Mouse (Mus musculus) CH12.LX (cell line): ENCODE measurements around the gene Lefty1. TPM values are rescaled to one million over a fixed set of nuclear protein-coding genes. Genes with fewer than 3 reads are reported as not detected.
A peak's percentile ranks its signal among the peaks of the same experiment; 100 is the strongest.

Experiments
- DNase-seq: peaks from one replicate; pipeline ENCODE4 v3.0.0-alpha.2; 2013; ENCODE audit errors: extremely low read depth
- H3K27ac ChIP-seq: 2 replicates; pipeline ENCODE4 v1.5.1; 2012; ENCODE audit warnings: low read depth, mild to moderate bottlenecking, control low read depth, moderate library complexity; ENCODE audit not compliant: insufficient read depth
- H3K27me3 ChIP-seq: replicated peaks from 2 replicates; pipeline ENCODE3; 2012; ENCODE audit warnings: inconsistent platforms
- H3K36me3 ChIP-seq, 2 experiments: replicated peaks in 1 of 2; 2 replicates each; pipeline versions ENCODE3 to v1.6.1; 2012; ENCODE audit warnings: inconsistent platforms in 1 of 2, low read length in 1 of 2, mild to moderate bottlenecking in 1 of 2, mixed read lengths in 1 of 2, moderate library complexity in 1 of 2; ENCODE audit not compliant: control insufficient read depth in 1 of 2, insufficient read depth in 1 of 2
- H3K4me1 ChIP-seq, 2 experiments: 2 replicates each; pipeline ENCODE4 v1.6.1; 2012; ENCODE audit warnings: inconsistent platforms in 1 of 2, moderate library complexity in 1 of 2; ENCODE audit not compliant: insufficient read depth in 2 of 2, control insufficient read depth in 1 of 2
- H3K4me2 ChIP-seq: 2 replicates; pipeline ENCODE4 v1.6.1; 2012; ENCODE audit warnings: low read depth, mild to moderate bottlenecking, control low read depth; ENCODE audit not compliant: poor library complexity, insufficient read depth, severe bottlenecking
- H3K4me3 ChIP-seq, 3 experiments: fragments of 150-350 bp in 1 of 3; sonication (generic) in 1 of 3; replicated peaks in 1 of 3; 2 replicates each; pipeline versions ENCODE3 to v1.5.1; 2011 to 2012; ENCODE audit warnings: low read depth in 2 of 3, low read length in 2 of 3, mild to moderate bottlenecking in 2 of 3, moderate library complexity in 2 of 3, control low read depth in 1 of 3, improper control_type of control experiment in 1 of 3, inconsistent platforms in 1 of 3, mixed read lengths in 1 of 3; ENCODE audit not compliant: poor library complexity in 1 of 3
- H3K79me2 ChIP-seq: replicated peaks from 2 replicates; pipeline ENCODE4 v1.6.1; 2012; ENCODE audit warnings: mild to moderate bottlenecking, moderate library complexity; ENCODE audit not compliant: control insufficient read depth, poor library complexity, insufficient read depth, severe bottlenecking; ENCODE audit errors: extremely low read depth
- H3K9ac ChIP-seq: 2 replicates; pipeline ENCODE4 v1.6.1; 2012; ENCODE audit warnings: low read depth, mild to moderate bottlenecking, control low read depth, moderate library complexity; ENCODE audit not compliant: insufficient read depth
- H3K9me3 ChIP-seq: replicated peaks from 2 replicates; pipeline ENCODE3; 2012; ENCODE audit warnings: low read length, inconsistent platforms, mixed read lengths
- BHLHE40 ChIP-seq: IDR thresholded peaks from 2 replicates; pipeline ENCODE4 v1.6.1; 2011; ENCODE audit warnings: mild to moderate bottlenecking, low read depth, low read length, improper control_type of control experiment
- CHD1 ChIP-seq: IDR thresholded peaks from 2 replicates; pipeline ENCODE4 v1.6.1; 2012; ENCODE audit warnings: low read depth, low read length, improper control_type of control experiment, inconsistent platforms
- CHD2 ChIP-seq: IDR thresholded peaks from 2 replicates; pipeline ENCODE4 v1.6.1; 2011; ENCODE audit warnings: low read length, improper control_type of control experiment
- CTCF ChIP-seq, 2 experiments: IDR thresholded peaks in 1 of 2; conservative IDR thresholded peaks in 1 of 2; 2 replicates each; pipeline ENCODE4 v1.5.1; 2011 to 2012; ENCODE audit warnings: low read depth in 2 of 2, low read length in 2 of 2, improper control_type of control experiment in 1 of 2, inconsistent platforms in 1 of 2, mild to moderate bottlenecking in 1 of 2, moderate library complexity in 1 of 2
- ELF1 ChIP-seq: IDR thresholded peaks from 2 replicates; pipeline ENCODE4 v1.6.1; 2014; ENCODE audit warnings: low read depth, mild to moderate bottlenecking, inconsistent platforms, low read length, improper control_type of control experiment
- EP300 ChIP-seq: IDR thresholded peaks from 2 replicates; pipeline ENCODE4 v1.6.1; 2011; ENCODE audit warnings: low read length, improper control_type of control experiment
- HCFC1 ChIP-seq: IDR thresholded peaks from 2 replicates; pipeline ENCODE4 v1.6.1; 2012; ENCODE audit warnings: low read depth, mild to moderate bottlenecking, inconsistent platforms, low read length, improper control_type of control experiment
- IRF4 ChIP-seq: IDR thresholded peaks from 2 replicates; pipeline ENCODE4 v1.6.1; 2014; ENCODE audit warnings: low read depth, mild to moderate bottlenecking, inconsistent platforms, low read length, improper control_type of control experiment
- JUN ChIP-seq: IDR thresholded peaks from 2 replicates; pipeline ENCODE4 v1.6.1; 2011; ENCODE audit warnings: low read depth, mild to moderate bottlenecking, low read length, improper control_type of control experiment, moderate library complexity; ENCODE audit not compliant: insufficient read depth
- MAFK ChIP-seq: IDR thresholded peaks from 2 replicates; pipeline ENCODE4 v1.6.1; 2011; ENCODE audit warnings: low read length, improper control_type of control experiment; ENCODE audit not compliant: insufficient replicate concordance
- MYC ChIP-seq: IDR thresholded peaks from 2 replicates; pipeline ENCODE4 v1.6.1; 2011; ENCODE audit warnings: low read depth, mild to moderate bottlenecking, improper control_type of control experiment, low read length
- NRF1 ChIP-seq: IDR thresholded peaks from 2 replicates; pipeline ENCODE4 v1.6.1; 2014; ENCODE audit warnings: low read depth, mild to moderate bottlenecking, inconsistent platforms, low read length, improper control_type of control experiment, moderate library complexity
- POLR2A ChIP-seq: IDR thresholded peaks from 2 replicates; pipeline ENCODE4 v1.6.1; 2011; ENCODE audit warnings: low read depth, mild to moderate bottlenecking, improper control_type of control experiment, low read length
- POLR2AphosphoS2 ChIP-seq: IDR thresholded peaks from 2 replicates; pipeline ENCODE4 v1.6.1; 2011; ENCODE audit warnings: low read depth, low read length, improper control_type of control experiment
- RAD21 ChIP-seq: IDR thresholded peaks from 2 replicates; pipeline ENCODE4 v1.6.1; 2011; ENCODE audit warnings: low read depth, mild to moderate bottlenecking, low read length, improper control_type of control experiment, moderate library complexity
- SIN3A ChIP-seq: IDR thresholded peaks from 2 replicates; pipeline ENCODE4 v1.6.1; 2012; ENCODE audit warnings: low read length, improper control_type of control experiment, inconsistent platforms
- TBP ChIP-seq: conservative IDR thresholded peaks from 2 replicates; pipeline ENCODE4 v1.6.1; 2011; ENCODE audit warnings: low read depth, low read length, improper control_type of control experiment
- USF2 ChIP-seq: conservative IDR thresholded peaks from 2 replicates; pipeline ENCODE4 v1.6.1; 2011; ENCODE audit warnings: low read depth, low read length, improper control_type of control experiment
- ZC3H11A ChIP-seq: IDR thresholded peaks from 2 replicates; pipeline ENCODE4 v1.6.1; 2012; ENCODE audit warnings: low read depth, mild to moderate bottlenecking, inconsistent platforms, low read length, improper control_type of control experiment
- ZMIZ1 ChIP-seq: IDR thresholded peaks from 2 replicates; pipeline ENCODE4 v1.6.1; 2012; ENCODE audit warnings: low read depth, mild to moderate bottlenecking, inconsistent platforms, low read length, improper control_type of control experiment
- ZNF384 ChIP-seq: IDR thresholded peaks from 2 replicates; pipeline ENCODE4 v1.6.1; 2012; ENCODE audit warnings: low read depth, low read length, improper control_type of control experiment, inconsistent platforms
- dilution Hi-C: fragments of 300-500 bp; cut with MboI; formaldehyde crosslinking; loops from 2 replicates; pipeline ENCODE4 v1.14.3; 2020; ENCODE audit warnings: low sequenced_read_pairs; ENCODE audit not compliant: extremely low pct_unique_long_range_greater_than_20kb, extremely low pct_ligation_motif_present
- in situ Hi-C: fragments of 300-500 bp; cut with MboI; formaldehyde crosslinking; loops from 3 replicates; pipeline ENCODE4 v1.14.3; 2019; ENCODE audit warnings: low sequenced_read_pairs, low pct_ligation_motif_present, low pct_unique_long_range_greater_than_20kb, mixed read lengths
- polyA plus RNA-seq: library from polyadenylated mRNA; unstranded; fragments of >175 nt; gene quantifications from 2 replicates; pipeline ENCODE4 v1.2.1, GENCODE M21; 2012; ENCODE audit warnings: low read depth; ENCODE audit not compliant: insufficient read length
- total RNA-seq, 2 experiments: library from RNA; depleted of rRNA; stranded (reverse); fragments of 300-350 nt in 1 of 2; fragments of >200 nt in 1 of 2; gene quantifications; 2 replicates each; pipeline ENCODE4 v1.2.3; 2012 to 2014

Gene Lefty1
- total and polyA plus RNA-seq, 3 experiments: not detected

DNA sequence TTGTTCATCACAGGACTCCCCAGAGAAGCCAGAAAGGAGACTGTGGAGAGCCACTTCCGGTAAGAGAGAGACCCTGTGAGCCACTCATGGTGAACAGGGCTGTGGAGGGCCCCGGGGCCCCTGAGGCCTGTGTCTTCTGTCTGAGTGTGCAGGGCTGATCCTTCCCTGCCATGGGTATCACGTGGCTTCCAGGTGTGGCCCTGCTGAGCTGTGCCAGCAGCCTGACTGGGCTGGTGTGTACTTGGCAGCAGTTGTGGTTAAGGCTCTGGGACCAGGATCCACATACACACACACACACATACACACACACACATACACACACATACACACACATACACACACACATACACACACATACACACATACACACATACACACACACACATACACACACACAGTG is 23.2 kb downstream of the Lefty1 start:
- Histone ChIP-seq H3K4me2 (no peak overlapping the region), H3K27ac (no peak overlapping the region), H3K79me2 (no peaks in the 10 kb centered on the region), H3K4me3 (no peak overlapping the region), H3K27me3 (no peaks in the 10 kb centered on the region), H3K4me1 (peaks cover 6 to 19% of the 10 kb centered on the region in 2 experiments; a peak in 3 of 4 replicates), H3K36me3 (peaks cover 0 to 48% of the 10 kb centered on the region in 2 experiments), H3K9ac (no peak overlapping the region), H3K9me3 (no peaks in the 10 kb centered on the region)
- dilution Hi-C loops (no loop called here), in situ Hi-C loops (no loop called here)
- no peak for DNase-seq
- TF ChIP-seq JUN: no peak
- no peak for TF ChIP-seq NRF1
- no peak for TF ChIP-seq POLR2AphosphoS2
- TF ChIP-seq BHLHE40: no peak
- no peak for TF ChIP-seq HCFC1
- no peak for TF ChIP-seq TBP
- no peak for TF ChIP-seq RAD21
- no peak for TF ChIP-seq ZC3H11A

DNA sequence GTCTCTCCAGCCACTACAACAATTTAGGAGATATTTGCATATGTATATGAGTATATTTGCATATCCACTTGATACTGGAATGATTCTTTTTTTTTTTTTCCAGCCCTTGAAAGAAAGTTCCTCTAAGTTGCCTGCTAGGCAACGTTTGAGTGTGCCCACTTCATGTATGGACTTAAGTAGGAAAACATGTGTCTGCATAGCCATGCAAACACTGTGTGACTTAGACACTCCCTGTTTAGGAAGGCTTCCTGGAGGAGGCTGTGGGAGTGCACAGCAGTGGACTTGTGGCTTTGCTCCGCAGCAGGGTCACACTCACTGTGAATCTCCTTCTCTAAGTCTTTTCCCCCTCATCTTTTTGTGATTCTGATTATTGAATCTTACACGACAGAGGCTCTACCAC is 24.0 kb downstream of the Lefty1 start:
- Histone ChIP-seq H3K9me3 (no peaks in the 10 kb centered on the region), H3K79me2 (no peaks in the 10 kb centered on the region), H3K4me1 (peaks cover 6 to 19% of the 10 kb centered on the region in 2 experiments; a peak in 3 of 4 replicates), H3K4me2 (no peak overlapping the region), H3K9ac (no peak overlapping the region), H3K27ac (no peak overlapping the region), H3K36me3 (peaks cover 0 to 50% of the 10 kb centered on the region in 2 experiments), H3K27me3 (no peaks in the 10 kb centered on the region), H3K4me3 (no peak overlapping the region)
- dilution Hi-C loops (no loop called here), in situ Hi-C loops (no loop called here)
- DNase-seq: no peak
- TF ChIP-seq MYC (no peak), ZNF384 (peak; percentile 33; the same call in 1 of the 2 replicates)

- no peaks in the 10 kb centered on the region for H3K79me2 ChIP-seq
- H3K9me3 ChIP-seq: no peaks in the 10 kb centered on the region
- H3K9ac ChIP-seq: no peak overlapping the region
- H3K4me3 ChIP-seq: no peak overlapping the region
- dilution Hi-C loops: no loop called here
- H3K27me3 ChIP-seq: no peaks in the 10 kb centered on the region
- peaks cover 3 to 39% of the 10 kb centered on the region in 2 experiments for H3K36me3 ChIP-seq
- in situ Hi-C loops: no loop called here
- no peak overlapping the region for H3K27ac ChIP-seq
- no peak for DNase-seq
- no peak overlapping the region for H3K4me2 ChIP-seq
- TF ChIP-seq SIN3A (no peak), IRF4 (no peak), ZMIZ1 (no peak), CHD1 (no peak), CTCF (conservative IDR thresholded peaks at IDR 0.05 in 1 of 2, IDR thresholded peaks at IDR 0.05 in 1 of 2; ENCODE audit: low read depth in 2 of 2, low read length in 2 of 2) (no peak), POLR2A (no peak), TBP (no peak), ZNF384 (no peak), USF2 (no peak), EP300 (no peak), MAFK (no peak), ELF1 (no peak), NRF1 (no peak), CHD2 (no peak)
- H3K4me1 ChIP-seq: no peaks in the 10 kb centered on the region
These were observed 31.0 kb downstream of the Lefty1 start for GRCm38 (mm10) chr1:180965786-180966185.
